Mouse (Mus musculus): Measurements from ENCODE around the gene Vmn1r143.
"Not testable (repeated sequence)": the region's sequence is repeated elsewhere in the genome, so short reads cannot be mapped to it uniquely, and the experiment has no call there.

Vmn1r143 gene

GRCm38 (mm10) chr7:22189077-22189476 is at the start of gene Vmn1r143:
TSS of gene Vmn1r143 (plus strand) at chr7:22189377.
- not testable (repeated sequence) for DNase-seq (ENCODE audit: low read depth, low spot score)

- DNase-seq (ENCODE audit: low read depth, low spot score), result not testable (repeated sequence)
Observed at GRCm38 (mm10) chr7:22163935-22164334, 25.2 kb upstream of the Vmn1r143 start, which contains the start of gene Vmn1r142. TSS of gene Vmn1r142 (minus strand) at chr7:22164035.

- DNase-seq (ENCODE audit: low read depth, low spot score), result not testable (repeated sequence)
Observed at GRCm38 (mm10) chr7:22201164-22201563, 12.0 kb downstream of the Vmn1r143 start, which contains the start of gene Gm8653. TSS of gene Gm8653 (minus strand) at chr7:22201264.

DNA sequence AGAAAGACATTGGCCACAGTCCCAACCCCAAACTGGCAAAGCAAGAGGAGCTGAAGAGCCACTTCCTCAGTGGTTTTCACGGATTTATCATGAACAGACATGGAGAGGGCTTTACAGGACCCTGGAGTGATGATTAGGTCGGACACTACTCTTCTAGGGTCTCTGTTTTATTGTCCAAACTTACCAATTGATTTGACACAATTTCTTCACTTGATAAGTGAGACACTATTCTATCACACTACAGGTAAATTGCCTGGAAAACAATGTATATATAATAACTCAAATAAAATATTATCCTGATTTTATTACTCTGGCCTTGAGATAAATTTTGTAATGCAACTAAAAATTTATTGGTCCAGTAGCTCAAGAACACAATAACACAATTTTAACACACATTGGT is 40.2 kb downstream of the Vmn1r143 start, which contains the start of gene Gm8453:
TSS of gene Gm8453 (minus strand) at position 101 of the 400 bp plus-strand sequence.
- not testable (repeated sequence) for DNase-seq (ENCODE audit: low read depth, low spot score)
